Mouse (Mus musculus) hindbrain, embryonic 15.5 days (tissue): ENCODE results near the gene Tpd52l2. TPM values are rescaled to one million over a fixed set of nuclear protein-coding genes. Genes with fewer than 3 reads are reported as not detected.

Experiments used
- ATAC-seq: fragments of 200-750 bp; cut with Nextera tagmentation; 2 replicates; pipeline ENCODE4 v1.8.0; 2017; ENCODE audit warnings: low read depth, moderate number of reproducible peaks, moderate TSS enrichment; ENCODE audit not compliant: low FRiP score
- H3K27ac ChIP-seq: fragments of 300-500 bp; sonication (generic); replicated peaks from 2 replicates; pipeline ENCODE4 v1.5.1; 2015; ENCODE audit warnings: mild to moderate bottlenecking, inconsistent platforms
- H3K27me3 ChIP-seq: fragments of 300-500 bp; sonication (generic); 2 replicates; pipeline ENCODE4 v1.6.1; 2015; ENCODE audit warnings: control low read depth, inconsistent platforms
- H3K36me3 ChIP-seq: fragments of 300-500 bp; sonication (generic); 2 replicates; pipeline ENCODE4 v1.6.1; 2015; ENCODE audit warnings: control low read depth, inconsistent platforms
- H3K4me1 ChIP-seq: fragments of 300-500 bp; sonication (generic); replicated peaks from 2 replicates; pipeline ENCODE4 v1.6.1; 2015; ENCODE audit warnings: control low read depth, inconsistent platforms
- H3K4me2 ChIP-seq: fragments of 300-500 bp; sonication (generic); 2 replicates; pipeline ENCODE4 v1.6.1; 2015; ENCODE audit warnings: moderate library complexity, mild to moderate bottlenecking, inconsistent platforms
- H3K4me3 ChIP-seq: fragments of 300-500 bp; sonication (generic); 2 replicates; pipeline ENCODE4 v1.5.1; 2015; ENCODE audit warnings: mild to moderate bottlenecking, inconsistent platforms
- H3K9ac ChIP-seq: fragments of 300-500 bp; sonication (generic); 2 replicates; pipeline ENCODE4 v1.6.1; 2015; ENCODE audit warnings: inconsistent platforms
- H3K9me3 ChIP-seq: fragments of 300-500 bp; sonication (generic); 2 replicates; pipeline ENCODE4 v1.6.1; 2016; ENCODE audit warnings: control low read depth, inconsistent platforms
- WGBS: fragments of 180-500 bp; shearing (Covaris S2); methylation state at CpG from one replicate; pipeline ENCODE4 v1.1.7; 2015; 5-methylcytosine and 5-hydroxymethylcytosine counted together
- polyA plus RNA-seq: library from polyadenylated mRNA; unstranded; fragments of >200 nt; fragmentation: Nextera tagmentation; extraction: Ambion mirVana; gene quantifications from 2 replicates; pipeline ENCODE4 v1.2.1, GENCODE M21; 2015

Tpd52l2 gene
- polyA plus RNA-seq, 1 experiment from 2014 or later: 117 TPM

GRCm38 (mm10) chr2:181463008-181463738, 33.8 kb upstream of the Tpd52l2 start:
- ATAC-seq: peak; percentile 53
- peaks cover 27% of the 10 kb centered on the region for H3K4me1 ChIP-seq
- peak overlapping the region; percentile 13; the same call in 1 of the 2 replicates for H3K4me2 ChIP-seq
- H3K36me3 ChIP-seq: no peaks in the 10 kb centered on the region
- H3K27me3 ChIP-seq: no peaks in the 10 kb centered on the region
- no peak overlapping the region for H3K9ac ChIP-seq
- 23% methylated on average over 7 of the region's 7 CpGs for WGBS
- peak overlapping the region; percentile 27; the same call in 1 of the 2 replicates for H3K27ac ChIP-seq
- no peaks in the 10 kb centered on the region for H3K9me3 ChIP-seq
- no peak overlapping the region for H3K4me3 ChIP-seq

GRCm38 (mm10) chr2:181465423-181465822, 31.5 kb upstream of the Tpd52l2 start:
- Histone ChIP-seq H3K4me1 (peaks cover 15% of the 10 kb centered on the region), H3K4me2 (no peak overlapping the region), H3K9ac (no peak overlapping the region), H3K36me3 (no peaks in the 10 kb centered on the region), H3K27me3 (no peaks in the 10 kb centered on the region), H3K4me3 (no peak overlapping the region), H3K9me3 (no peaks in the 10 kb centered on the region), H3K27ac (no peak overlapping the region)
- ATAC-seq: no peak
- WGBS: 61% methylated on average over 3 of the region's 3 CpGs

- Histone ChIP-seq H3K27me3 (no peaks in the 10 kb centered on the region), H3K9me3 (no peaks in the 10 kb centered on the region), H3K4me1 (no peaks in the 10 kb centered on the region), H3K4me2 (no peak overlapping the region), H3K9ac (no peak overlapping the region), H3K36me3 (no peaks in the 10 kb centered on the region), H3K4me3 (no peak overlapping the region), H3K27ac (no peak overlapping the region)
- 66% methylated on average over 2 of the region's 2 CpGs for WGBS
- ATAC-seq: no peak
These were observed 26.7 kb upstream of the Tpd52l2 start for GRCm38 (mm10) chr2:181470285-181470684.

GRCm38 (mm10) chr2:181471246-181471645, 25.7 kb upstream of the Tpd52l2 start:
- Histone ChIP-seq H3K9ac (no peak overlapping the region), H3K27ac (no peak overlapping the region), H3K27me3 (no peaks in the 10 kb centered on the region), H3K9me3 (no peaks in the 10 kb centered on the region), H3K4me2 (no peak overlapping the region), H3K4me3 (no peak overlapping the region), H3K36me3 (no peaks in the 10 kb centered on the region), H3K4me1 (no peaks in the 10 kb centered on the region)
- ATAC-seq: no peak
- WGBS: 60% methylated on average over 5 of the region's 5 CpGs

GRCm38 (mm10) chr2:181472256-181472827, 24.6 kb upstream of the Tpd52l2 start:
- H3K36me3 ChIP-seq: no peaks in the 10 kb centered on the region
- no peak overlapping the region for H3K4me3 ChIP-seq
- no peaks in the 10 kb centered on the region for H3K27me3 ChIP-seq
- no peaks in the 10 kb centered on the region for H3K4me1 ChIP-seq
- H3K9me3 ChIP-seq: no peaks in the 10 kb centered on the region
- 68% methylated on average over 1 of the region's 1 CpGs for WGBS
- no peak overlapping the region for H3K27ac ChIP-seq
- no peak for ATAC-seq
- no peak overlapping the region for H3K9ac ChIP-seq
- no peak overlapping the region for H3K4me2 ChIP-seq

- WGBS: 46% methylated on average over 2 of the region's 2 CpGs
- Histone ChIP-seq H3K27ac (no peak overlapping the region), H3K4me1 (0 out of 2 replicates have a peak, but pooled peaks cover 4% of the 10 kb centered on the region), H3K4me3 (no peak overlapping the region), H3K4me2 (no peak overlapping the region), H3K9ac (no peak overlapping the region), H3K27me3 (no peaks in the 10 kb centered on the region; the same call in 1 of the 2 replicates), H3K36me3 (no peaks in the 10 kb centered on the region), H3K9me3 (no peaks in the 10 kb centered on the region)
- ATAC-seq: no peak
These were observed 13.8 kb upstream of the Tpd52l2 start for GRCm38 (mm10) chr2:181483120-181483519.

GRCm38 (mm10) chr2:181483562-181484318, 13.2 kb upstream of the Tpd52l2 start:
- Histone ChIP-seq H3K27ac (no peak overlapping the region), H3K27me3 (no peaks in the 10 kb centered on the region; the same call in 1 of the 2 replicates), H3K36me3 (no peaks in the 10 kb centered on the region), H3K4me1 (0 out of 2 replicates have a peak, but pooled peaks cover 4% of the 10 kb centered on the region), H3K9ac (no peak overlapping the region), H3K4me2 (no peak overlapping the region), H3K4me3 (no peak overlapping the region), H3K9me3 (no peaks in the 10 kb centered on the region)
- ATAC-seq: no peak
- 36% methylated on average over 7 of the region's 7 CpGs for WGBS

GRCm38 (mm10) chr2:181484456-181485233, 12.3 kb upstream of the Tpd52l2 start:
- H3K27me3 ChIP-seq: no peaks in the 10 kb centered on the region; the same call in 1 of the 2 replicates

GRCm38 (mm10) chr2:181485741-181486140, 11.2 kb upstream of the Tpd52l2 start:
- H3K4me1 ChIP-seq: 0 out of 2 replicates have a peak, but pooled peaks cover 4% of the 10 kb centered on the region
- no peaks in the 10 kb centered on the region for H3K36me3 ChIP-seq
- no peak overlapping the region for H3K4me2 ChIP-seq
- ATAC-seq: no peak
- H3K9ac ChIP-seq: no peak overlapping the region
- no peak overlapping the region for H3K4me3 ChIP-seq
- H3K27me3 ChIP-seq: no peaks in the 10 kb centered on the region; the same call in 1 of the 2 replicates
- H3K9me3 ChIP-seq: no peaks in the 10 kb centered on the region
- 11% methylated on average over 1 of the region's 1 CpGs for WGBS
- no peak overlapping the region for H3K27ac ChIP-seq

More at GRCm38 (mm10) chr2:181484456-181485233, 12.3 kb upstream of the Tpd52l2 start:
- H3K4me1 ChIP-seq: 0 out of 2 replicates have a peak, but pooled peaks cover 4% of the 10 kb centered on the region
- no peaks in the 10 kb centered on the region for H3K36me3 ChIP-seq
- H3K27ac ChIP-seq: no peak overlapping the region
- WGBS: 73% methylated on average over 6 of the region's 6 CpGs
- no peak overlapping the region for H3K4me3 ChIP-seq
- no peak overlapping the region for H3K9ac ChIP-seq
- H3K9me3 ChIP-seq: no peaks in the 10 kb centered on the region
- ATAC-seq: no peak
- no peak overlapping the region for H3K4me2 ChIP-seq

GRCm38 (mm10) chr2:181487338-181488277, 9.3 kb upstream of the Tpd52l2 start:
- ATAC-seq: no peak
- Histone ChIP-seq H3K27ac (peak overlapping the region; percentile 9; the same call in 1 of the 2 replicates), H3K4me1 (0 out of 2 replicates have a peak, but pooled peaks cover 4% of the 10 kb centered on the region), H3K27me3 (no peaks in the 10 kb centered on the region; the same call in 1 of the 2 replicates), H3K9me3 (no peaks in the 10 kb centered on the region), H3K9ac (no peak overlapping the region), H3K36me3 (no peaks in the 10 kb centered on the region), H3K4me2 (no peak overlapping the region), H3K4me3 (no peak overlapping the region)
- WGBS: 32% methylated on average over 5 of the region's 5 CpGs
